Mouse (Mus musculus) kidney, embryonic 16.5 days (tissue): ENCODE measurements around the gene Myoz1. TPM values are rescaled to one million over a fixed set of nuclear protein-coding genes. Genes with fewer than 3 reads are reported as not detected.

Experiments used
- ATAC-seq: fragments of 200-750 bp; cut with Nextera tagmentation; 2 replicates; pipeline ENCODE4 v1.8.0; 2017; ENCODE audit warnings: moderate TSS enrichment; ENCODE audit not compliant: low FRiP score, low TSS enrichment
- H3K27ac ChIP-seq: fragments of 300-500 bp; sonication (generic); 2 replicates; pipeline ENCODE4 v1.5.1; 2014; ENCODE audit warnings: low read length
- H3K27me3 ChIP-seq: fragments of 300-500 bp; sonication (generic); 2 replicates; pipeline ENCODE4 v1.6.1; 2014; ENCODE audit warnings: low read length, control low read depth, mixed read lengths; ENCODE audit not compliant: insufficient read depth
- H3K36me3 ChIP-seq: fragments of 300-500 bp; sonication (generic); 2 replicates; pipeline ENCODE4 v1.6.1; 2014; ENCODE audit warnings: low read length, control low read depth, mixed read lengths; ENCODE audit not compliant: insufficient read depth
- H3K4me1 ChIP-seq: fragments of 300-500 bp; sonication (generic); 2 replicates; pipeline ENCODE4 v1.6.1; 2014; ENCODE audit warnings: low read length, control low read depth, mixed read lengths; ENCODE audit not compliant: insufficient read depth
- H3K4me2 ChIP-seq: fragments of 300-500 bp; sonication (generic); replicated peaks from 2 replicates; pipeline ENCODE4 v1.6.1; 2014; ENCODE audit warnings: low read depth, low read length
- H3K4me3 ChIP-seq: fragments of 300-500 bp; sonication (generic); 2 replicates; pipeline ENCODE4 v1.5.1; 2014; ENCODE audit warnings: mild to moderate bottlenecking, low read length
- H3K9ac ChIP-seq: fragments of 300-500 bp; sonication (generic); replicated peaks from 2 replicates; pipeline ENCODE4 v1.6.1; 2014; ENCODE audit warnings: low read length
- H3K9me3 ChIP-seq: fragments of 300-500 bp; sonication (generic); 2 replicates; pipeline ENCODE4 v1.6.1; 2016; ENCODE audit warnings: low read length, control low read depth
- WGBS: fragments of 180-500 bp; shearing (Covaris S2); extraction: QIAGEN DNeasy Blood & Tissue Kit; methylation state at CpG from one replicate; pipeline ENCODE4 v1.1.7; 2014; 5-methylcytosine and 5-hydroxymethylcytosine counted together
- polyA plus RNA-seq: library from polyadenylated mRNA; unstranded; fragments of >200 nt; fragmentation: Nextera tagmentation; extraction: Ambion mirVana; gene quantifications from 2 replicates; pipeline ENCODE4 v1.2.1, GENCODE M21; 2015

Myoz1 gene
- polyA plus RNA-seq, 1 experiment from 2014 or later = 3.2 TPM

- Histone ChIP-seq H3K4me2 (peak within 1 kb of the TSS; percentile 72), H3K9ac (peak within 1 kb of the TSS; percentile 93), H3K4me3 (peak within 1 kb of the TSS; percentile 86), H3K4me1 (peaks cover 47% of the 10 kb centered on the region), H3K9me3 (no peaks in the 10 kb centered on the region), H3K27me3 (no peaks in the 10 kb centered on the region), H3K27ac (peak within 1 kb of the TSS; percentile 99), H3K36me3 (peaks cover 39% of the 10 kb centered on the region)
- under 1% methylated on average over 111 of the region's 111 CpGs for WGBS
- ATAC-seq = peak; percentile 95
These were observed 38.8 kb upstream of the Myoz1 start, which contains the start of gene Fut11 for GRCm38 (mm10) chr14:20694884-20695760. Gene Fut11, plus strand, starts transcription at chr14:20694968.

- H3K4me1 ChIP-seq = peaks cover 44% of the 10 kb centered on the region
- peak overlapping the region; percentile 72 for H3K4me2 ChIP-seq
- no peaks in the 10 kb centered on the region for H3K27me3 ChIP-seq
- peak overlapping the region; percentile 86 for H3K4me3 ChIP-seq
- H3K27ac ChIP-seq = peak overlapping the region; percentile 99
- 43% methylated on average over 13 of the region's 13 CpGs for WGBS
- H3K36me3 ChIP-seq = peaks cover 47% of the 10 kb centered on the region
- peak overlapping the region; percentile 93 for H3K9ac ChIP-seq
- peak; percentile 29 for ATAC-seq
- H3K9me3 ChIP-seq = no peaks in the 10 kb centered on the region
These were observed 38.0 kb upstream of the Myoz1 start for GRCm38 (mm10) chr14:20694185-20694883.

GRCm38 (mm10) chr14:20693589-20694101 lies 37.3 kb upstream of the Myoz1 start:
- no peak overlapping the region for H3K4me2 ChIP-seq
- H3K36me3 ChIP-seq = peaks cover 54% of the 10 kb centered on the region
- no peak for ATAC-seq
- H3K4me1 ChIP-seq = peaks cover 37% of the 10 kb centered on the region
- no peak overlapping the region for H3K9ac ChIP-seq
- H3K9me3 ChIP-seq = no peaks in the 10 kb centered on the region
- no peak overlapping the region for H3K4me3 ChIP-seq
- H3K27me3 ChIP-seq = no peaks in the 10 kb centered on the region
- H3K27ac ChIP-seq = no peak overlapping the region
- WGBS = 88% methylated on average over 10 of the region's 10 CpGs

GRCm38 (mm10) chr14:20691772-20692171 lies 35.4 kb upstream of the Myoz1 start:
- ATAC-seq = no peak
- Histone ChIP-seq H3K36me3 (peaks cover 72% of the 10 kb centered on the region), H3K27ac (no peak overlapping the region), H3K9ac (no peak overlapping the region), H3K9me3 (no peaks in the 10 kb centered on the region), H3K4me3 (no peak overlapping the region), H3K4me1 (peaks cover 20% of the 10 kb centered on the region), H3K27me3 (no peaks in the 10 kb centered on the region), H3K4me2 (no peak overlapping the region)
- 91% methylated on average over 6 of the region's 6 CpGs for WGBS

- Histone ChIP-seq H3K9me3 (no peaks in the 10 kb centered on the region), H3K4me2 (no peak overlapping the region), H3K27ac (no peak overlapping the region), H3K4me3 (no peak overlapping the region), H3K4me1 (peaks cover 3% of the 10 kb centered on the region; the same call in 1 of the 2 replicates), H3K36me3 (peaks cover 94% of the 10 kb centered on the region), H3K9ac (no peak overlapping the region), H3K27me3 (no peaks in the 10 kb centered on the region)
- 91% methylated on average over 2 of the region's 2 CpGs for WGBS
- no peak for ATAC-seq
These were observed 32.7 kb upstream of the Myoz1 start for GRCm38 (mm10) chr14:20689009-20689408.

GRCm38 (mm10) chr14:20686576-20686975 lies 30.2 kb upstream of the Myoz1 start:
- peaks cover 94% of the 10 kb centered on the region for H3K36me3 ChIP-seq
- WGBS = 96% methylated on average over 3 of the region's 3 CpGs

GRCm38 (mm10) chr14:20682498-20682897 lies 26.2 kb upstream of the Myoz1 start:
- H3K36me3 ChIP-seq = peaks cover 96% of the 10 kb centered on the region

More at GRCm38 (mm10) chr14:20686576-20686975, 30.2 kb upstream of the Myoz1 start:
- Histone ChIP-seq H3K9ac (no peak overlapping the region), H3K4me2 (no peak overlapping the region), H3K4me1 (no peaks in the 10 kb centered on the region), H3K27me3 (no peaks in the 10 kb centered on the region), H3K27ac (no peak overlapping the region), H3K9me3 (no peaks in the 10 kb centered on the region), H3K4me3 (no peak overlapping the region)
- no peak for ATAC-seq

GRCm38 (mm10) chr14:20681742-20682141 lies 25.4 kb upstream of the Myoz1 start:
- H3K9ac ChIP-seq = no peak overlapping the region
- no peak for ATAC-seq
- peaks cover 96% of the 10 kb centered on the region for H3K36me3 ChIP-seq
- no peak overlapping the region for H3K4me3 ChIP-seq
- H3K27me3 ChIP-seq = no peaks in the 10 kb centered on the region
- H3K9me3 ChIP-seq = no peaks in the 10 kb centered on the region
- no peak overlapping the region for H3K4me2 ChIP-seq
- 96% methylated on average over 2 of the region's 2 CpGs for WGBS
- H3K4me1 ChIP-seq = no peaks in the 10 kb centered on the region
- H3K27ac ChIP-seq = no peak overlapping the region

More at GRCm38 (mm10) chr14:20682498-20682897, 26.2 kb upstream of the Myoz1 start:
- no peak overlapping the region for H3K27ac ChIP-seq
- no peaks in the 10 kb centered on the region for H3K4me1 ChIP-seq
- WGBS = 48% methylated on average over 3 of the region's 3 CpGs
- H3K9ac ChIP-seq = no peak overlapping the region
- H3K4me2 ChIP-seq = no peak overlapping the region
- no peaks in the 10 kb centered on the region for H3K27me3 ChIP-seq
- no peak overlapping the region for H3K4me3 ChIP-seq
- no peak; the same call in 1 of the 2 replicates for ATAC-seq
- H3K9me3 ChIP-seq = no peaks in the 10 kb centered on the region

- ATAC-seq = no peak
- no peak overlapping the region for H3K9ac ChIP-seq
- H3K27ac ChIP-seq = no peak overlapping the region
- H3K4me3 ChIP-seq = no peak overlapping the region
- no peaks in the 10 kb centered on the region for H3K9me3 ChIP-seq
- H3K27me3 ChIP-seq = no peaks in the 10 kb centered on the region
- H3K36me3 ChIP-seq = peaks cover 68% of the 10 kb centered on the region
- H3K4me1 ChIP-seq = peaks cover 9% of the 10 kb centered on the region; the same call in 1 of the 2 replicates
- no peak overlapping the region for H3K4me2 ChIP-seq
- WGBS = 97% methylated on average over 4 of the region's 4 CpGs
These were observed 21.6 kb upstream of the Myoz1 start for GRCm38 (mm10) chr14:20677906-20678305.
